Mouse (Mus musculus) liver, adult 2 months (tissue): Measurements from ENCODE around the gene Gstp3. TPM values are rescaled to one million over a fixed set of nuclear protein-coding genes. Genes with fewer than 3 reads are reported as not detected.

ENCODE experiments used
- DNase-seq: peaks from one replicate; pipeline ENCODE4 v3.0.0-alpha.2; 2011; ENCODE audit warnings: low read depth, low spot score; ENCODE audit errors: extremely low read depth
- H3K27ac ChIP-seq: fragments of 200-500 bp; replicated peaks from 2 replicates; pipeline ENCODE4 v1.5.1; 2012; ENCODE audit warnings: low read depth, mild to moderate bottlenecking, control low read depth, inconsistent platforms, low read length; ENCODE audit not compliant: insufficient read depth
- H3K27me3 ChIP-seq: fragments of 200-500 bp; 2 replicates; pipeline ENCODE4 v1.6.1; 2012; ENCODE audit warnings: mild to moderate bottlenecking, moderate library complexity, low read length, inconsistent platforms; ENCODE audit not compliant: control insufficient read depth, insufficient read depth
- H3K36me3 ChIP-seq: fragments of 200-500 bp; 2 replicates; pipeline ENCODE4 v1.6.1; 2012; ENCODE audit warnings: low read length, inconsistent platforms; ENCODE audit not compliant: control insufficient read depth, insufficient read depth
- H3K4me1 ChIP-seq: fragments of 200-500 bp; 2 replicates; pipeline ENCODE4 v1.6.1; 2011; ENCODE audit warnings: low read length; ENCODE audit not compliant: control insufficient read depth, insufficient read depth
- H3K4me3 ChIP-seq: fragments of 200-500 bp; 2 replicates; pipeline ENCODE4 v1.5.1; 2011; ENCODE audit warnings: low read depth, mild to moderate bottlenecking, control low read depth, low read length, moderate library complexity; ENCODE audit not compliant: insufficient read depth
- H3K79me2 ChIP-seq: fragments of 200-500 bp; 2 replicates; pipeline ENCODE4 v1.6.1; 2012; ENCODE audit warnings: inconsistent platforms, mild to moderate bottlenecking, low read length, moderate library complexity; ENCODE audit not compliant: control insufficient read depth, insufficient read depth
- H3K9ac ChIP-seq: fragments of 200-500 bp; 2 replicates; pipeline ENCODE4 v1.6.1; 2012; ENCODE audit warnings: low read depth, mild to moderate bottlenecking, control low read depth, inconsistent platforms, low read length
- CTCF ChIP-seq: fragments of 200-500 bp; IDR thresholded peaks from 2 replicates; pipeline ENCODE4 v1.5.1; 2011; ENCODE audit warnings: low read depth, low read length, control low read depth
- POLR2A ChIP-seq: fragments of 200-500 bp; IDR thresholded peaks from 2 replicates; pipeline ENCODE4 v1.6.1; 2011; ENCODE audit warnings: low read length, control low read depth; ENCODE audit not compliant: insufficient read depth; ENCODE audit errors: extremely low read depth
- WGBS: fragments of 180-500 bp; shearing (Covaris S2); methylation state at CpG from one replicate; pipeline ENCODE4 v1.1.7; 2018; 5-methylcytosine and 5-hydroxymethylcytosine counted together
- polyA plus RNA-seq: library from polyadenylated mRNA; depleted of rRNA; stranded (reverse); fragments of >200 nt; gene quantifications from 2 replicates; pipeline ENCODE4 v1.2.3, GENCODE M21; 2012; rRNA removed
- total RNA-seq: library from RNA; depleted of rRNA; stranded (reverse); fragments of >200 nt; gene quantifications from 2 replicates; pipeline ENCODE4 v1.2.3, GENCODE M21; 2014; rRNA removed

Gene Gstp3
- total RNA-seq = 21.5 and 28.1 TPM in 2 replicates
- polyA plus RNA-seq = 54.3 and 66.1 TPM in 2 replicates

GRCm38 (mm10) chr19:4059069-4059740 lies at the start of gene Gstp3:
TSS of gene Gstp3 (minus strand) at chr19:4059569.
- Histone ChIP-seq H3K4me1 (peaks cover 28% of the 10 kb centered on the region), H3K27ac (peak within 1 kb of the TSS; percentile 71), H3K27me3 (no peaks in the 10 kb centered on the region), H3K79me2 (no peaks in the 10 kb centered on the region), H3K36me3 (no peaks in the 10 kb centered on the region), H3K9ac (peak within 1 kb of the TSS; percentile 9; the same call in 1 of the 2 replicates), H3K4me3 (no peak within 1 kb of the TSS)
- TF ChIP-seq CTCF = no peak
- 0 out of 2 replicates have a peak, but pooled peaks have one; percentile 53 for TF ChIP-seq POLR2A
- WGBS = 19% methylated on average over 15 of the region's 15 CpGs
- DNase-seq = peak; percentile 99

GRCm38 (mm10) chr19:4108535-4108934 lies 49.2 kb upstream of the Gstp3 start:
- no peak for TF ChIP-seq CTCF
- no peak for TF ChIP-seq POLR2A
- Histone ChIP-seq H3K27ac (no peak overlapping the region), H3K9ac (no peak overlapping the region), H3K36me3 (no peaks in the 10 kb centered on the region), H3K4me3 (no peak overlapping the region), H3K4me1 (peaks cover 6% of the 10 kb centered on the region; the same call in 1 of the 2 replicates), H3K79me2 (no peaks in the 10 kb centered on the region), H3K27me3 (no peaks in the 10 kb centered on the region)
- 87% methylated on average over 9 of the region's 9 CpGs for whole genome bisulfite sequencing
- no peak for DNase-seq

GRCm38 (mm10) chr19:4106654-4107053 lies 47.3 kb upstream of the Gstp3 start:
- TF ChIP-seq CTCF (no peak), POLR2A (no peak)
- no peaks in the 10 kb centered on the region for H3K4me1 ChIP-seq
- H3K27me3 ChIP-seq = no peaks in the 10 kb centered on the region
- no peak overlapping the region for H3K9ac ChIP-seq
- 90% methylated on average over 14 of the region's 14 CpGs for WGBS
- H3K27ac ChIP-seq = no peak overlapping the region
- H3K4me3 ChIP-seq = no peak overlapping the region
- H3K36me3 ChIP-seq = no peaks in the 10 kb centered on the region
- DNase-seq = no peak
- no peaks in the 10 kb centered on the region for H3K79me2 ChIP-seq

- no peak overlapping the region for H3K27ac ChIP-seq
- H3K79me2 ChIP-seq = no peaks in the 10 kb centered on the region
- TF ChIP-seq POLR2A = no peak
- TF ChIP-seq CTCF = no peak
- no peaks in the 10 kb centered on the region for H3K36me3 ChIP-seq
- no peak overlapping the region for H3K9ac ChIP-seq
- peaks cover 4% of the 10 kb centered on the region for H3K4me1 ChIP-seq
- DNase-seq = no peak
- no peaks in the 10 kb centered on the region for H3K27me3 ChIP-seq
- no peak overlapping the region for H3K4me3 ChIP-seq
- 96% methylated on average over 16 of the region's 16 CpGs for WGBS
Measured at GRCm38 (mm10) chr19:4104675-4105194, 45.4 kb upstream of the Gstp3 start.

- Histone ChIP-seq H3K27me3 (no peaks in the 10 kb centered on the region), H3K4me3 (no peak overlapping the region), H3K79me2 (no peaks in the 10 kb centered on the region), H3K4me1 (peaks cover 11% of the 10 kb centered on the region), H3K9ac (no peak overlapping the region), H3K27ac (no peak overlapping the region), H3K36me3 (no peaks in the 10 kb centered on the region)
- WGBS = 85% methylated on average over 3 of the region's 3 CpGs
- TF ChIP-seq CTCF = no peak
- no peak for TF ChIP-seq POLR2A
- no peak for DNase-seq
Measured at GRCm38 (mm10) chr19:4103792-4104191, 44.4 kb upstream of the Gstp3 start.

GRCm38 (mm10) chr19:4103294-4103693 lies 43.9 kb upstream of the Gstp3 start:
- no peak for DNase-seq
- H3K4me3 ChIP-seq = no peak overlapping the region
- WGBS = 98% methylated on average over 18 of the region's 18 CpGs
- no peak overlapping the region for H3K27ac ChIP-seq
- TF ChIP-seq POLR2A (no peak), CTCF (no peak)
- H3K27me3 ChIP-seq = no peaks in the 10 kb centered on the region
- peaks cover 16% of the 10 kb centered on the region for H3K4me1 ChIP-seq
- H3K36me3 ChIP-seq = no peaks in the 10 kb centered on the region
- no peak overlapping the region for H3K9ac ChIP-seq
- no peaks in the 10 kb centered on the region for H3K79me2 ChIP-seq
